Mouse (Mus musculus) liver, postnatal 0 days (tissue): ENCODE results near the gene Tctex1d4.

Experiments used
- CTCF ChIP-seq: sonication (generic); IDR thresholded peaks from 2 replicates; pipeline ENCODE4 v1.5.1; 2016; ENCODE audit warnings: antibody characterized with exemption, low read depth
- EP300 ChIP-seq: IDR thresholded peaks from 2 replicates; pipeline ENCODE4 v1.6.1; 2016; ENCODE audit warnings: antibody characterized with exemption, low read depth, mild to moderate bottlenecking

DNA sequence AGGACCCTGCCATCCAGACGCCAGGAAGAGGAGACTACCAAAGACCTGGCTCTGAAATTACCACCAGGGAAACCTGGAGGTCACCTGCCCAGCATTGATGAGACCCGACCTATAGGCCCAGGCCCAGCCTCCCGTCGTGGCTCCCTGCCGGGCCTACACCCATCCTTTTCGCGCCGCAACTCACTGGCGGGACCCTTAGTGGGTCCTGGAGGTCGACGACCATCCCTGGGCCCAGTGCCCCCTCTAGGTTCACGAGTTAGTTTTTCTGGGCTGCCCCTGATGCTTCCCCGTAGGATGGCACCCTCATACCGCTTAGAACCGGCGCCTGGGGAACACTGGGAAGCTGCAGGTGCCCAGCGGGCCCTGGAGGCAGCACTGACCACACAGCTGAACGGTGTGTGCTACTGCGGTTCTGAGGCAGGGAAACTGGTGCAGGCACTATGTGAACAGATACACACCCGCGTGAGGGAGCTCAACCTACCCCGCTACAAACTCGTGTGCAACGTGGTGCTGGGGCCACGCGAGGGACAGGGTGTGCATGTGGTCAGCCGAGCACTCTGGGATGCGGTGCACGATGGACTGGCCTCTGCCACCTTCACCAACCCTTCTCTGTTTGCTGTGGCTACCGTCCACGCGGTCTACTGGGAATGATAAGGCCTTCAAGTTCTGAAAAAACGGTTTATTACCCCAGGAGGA is 1.5 kb downstream of the Tctex1d4 start:
- TF ChIP-seq CTCF (no peak), EP300 (no peak)
